Mouse (Mus musculus): Measurements from ENCODE around the gene Dgkh. TPM values are rescaled to one million over a fixed set of nuclear protein-coding genes. Genes with fewer than 3 reads are reported as not detected.

Dgkh gene
- polyA plus RNA-seq, 1 experiment = 6.9 TPM

DNA sequence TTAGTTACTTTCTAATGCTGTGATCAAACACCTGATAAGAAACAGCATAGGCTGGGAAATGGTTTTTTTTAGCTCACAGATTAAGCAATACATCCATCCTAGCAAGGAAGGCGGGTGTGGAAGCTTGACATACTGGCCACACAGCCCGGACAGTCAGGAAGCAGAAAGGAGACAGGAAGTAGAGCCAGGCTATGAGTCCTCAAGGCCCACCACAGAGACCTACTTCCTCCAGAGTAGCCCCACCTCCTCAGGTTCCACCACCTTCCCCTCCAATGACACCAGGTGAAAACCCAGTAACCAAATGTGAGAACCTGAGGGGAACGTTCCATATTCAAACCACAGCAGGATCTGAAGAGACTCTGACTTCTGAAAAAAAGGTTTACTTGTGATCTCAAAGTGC, 53.6 kb downstream of the Dgkh start:
- Histone ChIP-seq H3K4me3 (replicated peaks; ENCODE audit: control insufficient read depth, low read depth, low read length) (no peak overlapping the region), H3K4me1 (ENCODE audit: control insufficient read depth, insufficient read depth, low read length) (peaks cover 2% of the 10 kb centered on the region; the same call in 1 of the 2 replicates), H3K27ac (ENCODE audit: control insufficient read depth, insufficient read depth, low read depth, low read length, poor library complexity) (no peak overlapping the region)
- WGBS = 9% methylated on average over 3 of the region's 3 CpGs
- TF ChIP-seq CTCF (IDR thresholded peaks at IDR 0.05; ENCODE audit: control insufficient read depth, insufficient read depth, low read length) (no peak), POLR2A (IDR thresholded peaks at IDR 0.05; ENCODE audit: borderline replicate concordance, control insufficient read depth, low read depth, low read length) (no peak)

DNA sequence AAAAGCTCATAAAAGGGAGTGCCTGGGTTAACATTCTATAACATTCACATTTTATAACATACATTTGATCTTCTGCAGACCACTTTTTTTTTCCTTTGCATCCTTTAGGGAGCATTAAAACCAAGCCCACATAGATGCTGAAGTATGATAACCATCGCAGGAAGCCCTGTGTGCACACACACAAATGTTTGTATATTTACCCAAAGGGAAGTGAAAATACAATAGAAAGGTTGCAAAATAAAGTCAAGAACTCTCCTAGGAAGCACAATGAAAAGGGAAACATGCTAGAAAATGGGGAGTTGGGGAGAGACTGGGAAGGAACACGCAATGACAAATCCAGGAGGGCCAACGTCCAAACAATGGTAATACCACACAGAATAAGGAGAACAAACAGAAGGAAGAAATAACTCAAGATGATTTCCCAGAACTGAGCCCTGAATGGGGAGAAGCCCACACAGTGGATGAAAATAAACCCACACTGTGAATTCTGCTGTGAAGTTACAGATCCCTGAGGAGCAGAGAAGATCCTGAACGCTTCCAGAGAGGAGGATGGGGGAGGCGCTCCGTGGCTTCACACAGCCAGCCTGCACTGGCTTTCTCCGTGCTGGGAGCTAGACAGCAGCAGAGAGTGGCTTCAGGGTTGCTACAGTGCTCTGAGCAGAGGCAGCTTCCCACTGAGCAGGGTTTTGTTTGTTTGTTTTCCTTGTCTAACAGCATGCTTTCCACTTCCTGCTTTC, 54.6 kb downstream of the Dgkh start:
- TF ChIP-seq CTCF (IDR thresholded peaks at IDR 0.05; ENCODE audit: control insufficient read depth, insufficient read depth, low read length) = no peak
- no peak for TF ChIP-seq POLR2A (IDR thresholded peaks at IDR 0.05; ENCODE audit: borderline replicate concordance, control insufficient read depth, low read depth, low read length)
- peaks cover 2% of the 10 kb centered on the region; the same call in 1 of the 2 replicates for H3K4me1 ChIP-seq (ENCODE audit: control insufficient read depth, insufficient read depth, low read length)
- no peak overlapping the region for H3K4me3 ChIP-seq (replicated peaks; ENCODE audit: control insufficient read depth, low read depth, low read length)
- H3K27ac ChIP-seq (ENCODE audit: control insufficient read depth, insufficient read depth, low read depth, low read length, poor library complexity) = no peak overlapping the region
- 37% methylated on average over 7 of the region's 7 CpGs for WGBS

DNA sequence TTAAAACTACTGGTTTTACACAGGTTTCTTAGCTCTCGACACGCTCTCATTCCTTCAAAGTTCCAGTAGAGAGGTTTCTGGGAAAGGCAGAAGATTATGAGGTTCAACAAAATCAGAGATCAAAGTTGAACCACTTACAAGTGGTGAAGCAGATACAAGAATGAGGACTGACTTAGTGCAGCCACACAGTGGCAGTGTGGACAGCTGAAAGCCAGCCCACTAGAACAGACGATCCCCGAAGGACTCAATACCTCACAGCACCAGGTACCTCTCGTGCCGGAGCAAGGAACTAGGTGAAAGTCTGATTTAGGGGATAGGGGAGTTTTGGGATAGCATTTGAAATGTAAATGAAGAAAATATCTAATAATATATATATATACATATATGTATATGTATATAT, 56.1 kb downstream of the Dgkh start:
- no peak overlapping the region for H3K4me3 ChIP-seq (replicated peaks; ENCODE audit: control insufficient read depth, low read depth, low read length)
- peak; percentile 35 for TF ChIP-seq CTCF (IDR thresholded peaks at IDR 0.05; ENCODE audit: control insufficient read depth, insufficient read depth, low read length)
- no peak for TF ChIP-seq POLR2A (IDR thresholded peaks at IDR 0.05; ENCODE audit: borderline replicate concordance, control insufficient read depth, low read depth, low read length)
- no peak overlapping the region for H3K27ac ChIP-seq (ENCODE audit: control insufficient read depth, insufficient read depth, low read depth, low read length, poor library complexity)
- WGBS = 60% methylated on average over 6 of the region's 6 CpGs
- peaks cover 3% of the 10 kb centered on the region; the same call in 1 of the 2 replicates for H3K4me1 ChIP-seq (ENCODE audit: control insufficient read depth, insufficient read depth, low read length)

DNA sequence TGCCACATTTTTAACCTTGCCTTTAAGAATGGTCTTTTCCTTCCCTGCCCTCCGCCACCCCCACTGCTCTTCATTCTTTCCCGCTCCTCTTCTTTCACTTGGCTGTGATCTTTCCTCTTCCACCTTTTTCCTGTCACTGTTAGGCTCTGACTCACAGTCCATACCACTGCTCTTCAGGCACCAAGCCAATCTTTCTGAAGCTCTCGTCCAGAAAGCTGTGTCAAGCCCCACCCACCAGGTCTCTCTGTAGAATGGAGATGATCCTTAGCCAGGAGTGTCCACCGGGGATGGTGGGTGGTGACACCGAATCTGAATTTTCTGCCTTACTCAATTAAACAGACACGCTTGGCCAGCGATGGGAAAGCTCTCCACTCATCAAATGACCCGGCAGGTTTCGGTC, 58.0 kb downstream of the Dgkh start:
- peak overlapping the region; percentile 52 for H3K27ac ChIP-seq (ENCODE audit: control insufficient read depth, insufficient read depth, low read depth, low read length, poor library complexity)
- WGBS = 59% methylated on average over 9 of the region's 9 CpGs
- no peak overlapping the region for H3K4me3 ChIP-seq (replicated peaks; ENCODE audit: control insufficient read depth, low read depth, low read length)
- TF ChIP-seq POLR2A (IDR thresholded peaks at IDR 0.05; ENCODE audit: borderline replicate concordance, control insufficient read depth, low read depth, low read length) = no peak
- TF ChIP-seq CTCF (IDR thresholded peaks at IDR 0.05; ENCODE audit: control insufficient read depth, insufficient read depth, low read length) = no peak
- H3K4me1 ChIP-seq (ENCODE audit: control insufficient read depth, insufficient read depth, low read length) = peaks cover 3% of the 10 kb centered on the region; the same call in 1 of the 2 replicates

DNA sequence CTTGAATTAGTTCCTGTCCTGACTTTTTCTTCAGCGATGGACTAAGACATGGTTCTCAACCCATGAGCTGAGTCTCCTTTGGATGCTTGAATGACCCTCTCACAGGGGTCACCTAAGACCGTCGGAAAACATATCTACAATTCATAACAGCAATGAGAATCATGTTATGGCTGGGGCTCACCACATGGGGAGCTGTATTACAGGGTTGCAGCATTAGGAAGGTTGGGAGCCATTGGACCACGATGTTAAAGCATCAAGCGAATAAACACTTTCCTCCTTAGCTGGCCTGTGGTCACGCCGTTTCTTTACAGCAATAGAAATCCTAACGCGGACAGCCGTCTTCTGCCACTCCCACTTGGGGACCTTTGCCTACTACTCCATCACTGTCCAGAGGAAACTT, 62.6 kb downstream of the Dgkh start:
- Histone ChIP-seq H3K4me1 (ENCODE audit: control insufficient read depth, insufficient read depth, low read length) (peaks cover 2% of the 10 kb centered on the region; the same call in 1 of the 2 replicates), H3K4me3 (replicated peaks; ENCODE audit: control insufficient read depth, low read depth, low read length) (no peak overlapping the region), H3K27ac (ENCODE audit: control insufficient read depth, insufficient read depth, low read depth, low read length, poor library complexity) (no peak overlapping the region)
- 63% methylated on average over 10 of the region's 10 CpGs for WGBS
- TF ChIP-seq POLR2A (IDR thresholded peaks at IDR 0.05; ENCODE audit: borderline replicate concordance, control insufficient read depth, low read depth, low read length) (no peak), CTCF (IDR thresholded peaks at IDR 0.05; ENCODE audit: control insufficient read depth, insufficient read depth, low read length) (peak; percentile 36)

DNA sequence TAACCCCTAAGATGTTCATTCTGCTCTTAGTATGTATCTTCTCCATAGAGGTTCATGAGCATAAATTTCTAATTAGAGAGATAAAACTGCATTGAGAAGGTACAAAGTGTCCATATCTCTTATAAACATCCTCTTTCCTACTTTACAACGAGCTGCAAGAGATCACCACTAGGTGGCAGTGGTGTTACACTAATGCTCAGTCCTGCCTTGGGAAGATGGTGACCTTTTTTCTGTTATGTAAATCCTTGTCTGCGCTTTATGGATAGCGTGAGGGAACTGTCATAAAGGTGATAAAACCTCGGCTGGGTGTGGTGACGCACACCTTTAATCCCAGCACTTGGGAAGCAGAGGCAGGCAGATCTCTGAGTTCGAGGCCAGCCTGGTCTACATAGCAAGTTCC, 64.3 kb downstream of the Dgkh start:
- Histone ChIP-seq H3K27ac (ENCODE audit: control insufficient read depth, insufficient read depth, low read depth, low read length, poor library complexity) (no peak overlapping the region), H3K4me1 (ENCODE audit: control insufficient read depth, insufficient read depth, low read length) (peaks cover 2% of the 10 kb centered on the region; the same call in 1 of the 2 replicates), H3K4me3 (replicated peaks; ENCODE audit: control insufficient read depth, low read depth, low read length) (no peak overlapping the region)
- TF ChIP-seq CTCF (IDR thresholded peaks at IDR 0.05; ENCODE audit: control insufficient read depth, insufficient read depth, low read length) = peak; percentile 68
- no peak for TF ChIP-seq POLR2A (IDR thresholded peaks at IDR 0.05; ENCODE audit: borderline replicate concordance, control insufficient read depth, low read depth, low read length)
- 18% methylated on average over 6 of the region's 6 CpGs for WGBS

DNA sequence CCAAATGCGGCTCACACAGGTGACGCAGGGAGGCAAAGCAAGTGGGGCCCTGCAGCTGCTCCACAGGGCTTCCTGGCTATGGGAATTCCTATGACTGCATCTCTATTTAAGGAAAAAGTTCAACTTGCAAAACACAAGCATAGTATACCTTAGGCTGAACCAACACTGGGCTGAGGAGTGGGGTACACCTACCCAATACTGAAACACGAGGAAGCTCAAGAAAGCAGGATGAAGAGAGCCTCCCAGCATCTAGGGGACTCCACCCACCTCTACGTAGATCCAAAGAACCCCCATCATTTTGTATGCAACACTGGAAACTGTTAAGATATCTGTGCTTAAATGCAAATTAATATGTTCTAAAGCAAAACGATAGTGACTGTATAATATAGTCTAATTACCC, 64.8 kb downstream of the Dgkh start:
- no peak overlapping the region for H3K27ac ChIP-seq (ENCODE audit: control insufficient read depth, insufficient read depth, low read depth, low read length, poor library complexity)
- H3K4me3 ChIP-seq (replicated peaks; ENCODE audit: control insufficient read depth, low read depth, low read length) = no peak overlapping the region
- 55% methylated on average over 5 of the region's 5 CpGs for WGBS
- H3K4me1 ChIP-seq (ENCODE audit: control insufficient read depth, insufficient read depth, low read length) = peaks cover 1% of the 10 kb centered on the region; the same call in 1 of the 2 replicates
- no peak for TF ChIP-seq POLR2A (IDR thresholded peaks at IDR 0.05; ENCODE audit: borderline replicate concordance, control insufficient read depth, low read depth, low read length)
- TF ChIP-seq CTCF (IDR thresholded peaks at IDR 0.05; ENCODE audit: control insufficient read depth, insufficient read depth, low read length) = no peak

DNA sequence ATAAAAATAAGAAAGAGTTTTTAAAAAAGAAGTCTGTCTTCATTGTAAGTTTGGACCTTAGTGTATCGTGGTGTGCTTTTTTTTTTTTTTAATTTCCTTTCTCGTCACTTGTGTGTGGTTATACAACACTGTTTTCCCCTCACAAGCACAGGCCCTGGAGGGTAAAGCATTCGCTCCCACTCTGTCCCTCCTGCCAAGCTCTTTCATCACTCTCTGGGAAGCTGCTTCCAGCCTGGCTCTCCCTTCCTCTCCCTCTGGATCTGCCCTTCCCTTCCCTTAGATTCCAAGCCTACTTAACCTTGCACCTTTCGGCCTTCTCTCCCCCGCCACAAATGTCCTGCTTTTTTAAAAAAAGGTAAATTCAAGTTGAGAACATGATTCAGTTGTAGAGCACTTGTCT, 69.9 kb downstream of the Dgkh start:
- 64% methylated on average over 5 of the region's 5 CpGs for WGBS
- H3K4me1 ChIP-seq (ENCODE audit: control insufficient read depth, insufficient read depth, low read length) = no peaks in the 10 kb centered on the region

More for the DNA sequence above, 69.9 kb downstream of the Dgkh start:
- TF ChIP-seq POLR2A (IDR thresholded peaks at IDR 0.05; ENCODE audit: borderline replicate concordance, control insufficient read depth, low read depth, low read length) = no peak
- TF ChIP-seq CTCF (IDR thresholded peaks at IDR 0.05; ENCODE audit: control insufficient read depth, insufficient read depth, low read length) = no peak
- Histone ChIP-seq H3K4me3 (replicated peaks; ENCODE audit: control insufficient read depth, low read depth, low read length) (no peak overlapping the region), H3K27ac (ENCODE audit: control insufficient read depth, insufficient read depth, low read depth, low read length, poor library complexity) (no peak overlapping the region)
